Mouse (Mus musculus): ENCODE measurements at regions not wholly inside any gene's neighbourhood (a gene's known extent, or its start where the extent isn't known, plus 50 kb on each side); places are given as distances from the start of the nearest gene placed in this dataset.
"Not testable (repeated sequence)": the region's sequence is repeated elsewhere in the genome, so short reads cannot be mapped to it uniquely, and the experiment has no call there.

DNA sequence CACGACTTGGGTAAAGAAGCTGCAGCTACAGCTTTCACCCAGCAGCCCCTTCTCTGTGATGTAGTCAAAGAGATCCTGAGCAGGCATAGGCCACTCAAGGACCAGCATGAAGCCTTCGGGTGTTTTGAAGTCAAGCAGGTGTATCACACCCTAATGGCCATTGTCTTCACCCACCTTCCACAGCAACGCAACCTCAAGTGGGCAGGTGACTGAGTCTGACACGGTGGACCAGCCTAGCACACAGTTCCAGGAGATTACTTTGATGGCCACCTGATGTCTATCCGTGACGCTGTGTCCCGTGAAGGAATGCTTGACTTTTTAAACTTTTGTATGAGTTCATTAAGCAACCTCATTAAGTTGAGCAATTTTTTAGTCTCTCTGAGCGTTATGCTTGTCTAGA lies 57.5 kb upstream of the Gm21119 start:
- TF ChIP-seq CTCF, EP300 (IDR thresholded peaks at IDR 0.05; ENCODE audit: low read depth): not testable (repeated sequence)
